20 mouse cellular contexts compared by ENCODE assay signal in genomic region chr10:119463793-119464192, GRCm38 (mm10). TPM values are rescaled to one million over a fixed set of nuclear protein-coding genes. Genes with fewer than 3 reads are reported as not detected.
"Had no signal": no experiment of that assay in that cellular context is flagged by ENCODE, and none has a peak within 500 bp of the region (broad histone marks: within the 10 kb centered on the region; RNA-seq: fewer than 3 reads in every experiment).

No protein-coding gene starts in this region.

- ATAC-seq: lung, postnatal 0 days; midbrain, embryonic 15.5 days had no signal

- H3K4me3 ChIP-seq: kidney, embryonic 15.5 days; left cerebral cortex, adult 2 months; liver, embryonic 13.5 days; midbrain, embryonic 12.5 days; midbrain, embryonic 15.5 days; myocyte; neural tube, embryonic 13.5 days; stomach, embryonic 15.5 days had no signal

- H3K9me3 ChIP-seq: kidney, embryonic 15.5 days; liver, embryonic 13.5 days; midbrain, embryonic 12.5 days; midbrain, embryonic 15.5 days; neural tube, embryonic 13.5 days; stomach, embryonic 15.5 days had no signal

- H3K36me3 ChIP-seq: kidney, embryonic 15.5 days; liver, embryonic 13.5 days; midbrain, embryonic 12.5 days; midbrain, embryonic 15.5 days; neural tube, embryonic 13.5 days; stomach, embryonic 15.5 days had no signal

- H3K27me3 ChIP-seq: kidney, embryonic 15.5 days; liver, embryonic 13.5 days; midbrain, embryonic 12.5 days; midbrain, embryonic 15.5 days; neural tube, embryonic 13.5 days; stomach, embryonic 15.5 days had no signal

- DNase-seq: kidney, postnatal 10 days; kidney, postnatal 36 days; layer of hippocampus, postnatal 36 days; liver, embryonic 13.5 days; lung, embryonic 14.5 days; retina, postnatal 1 day; right cerebral cortex, postnatal 25 days; spleen, adult 18-20 months; thymus, postnatal 25 days had no signal

- H3K27ac ChIP-seq: kidney, embryonic 15.5 days; left cerebral cortex, adult 2 months; liver, embryonic 13.5 days; macrophage; midbrain, embryonic 12.5 days; midbrain, embryonic 15.5 days; neural tube, embryonic 13.5 days; stomach, embryonic 15.5 days had no signal

- H3K9ac ChIP-seq: kidney, embryonic 15.5 days; liver, embryonic 13.5 days; lung, embryonic 14.5 days; midbrain, embryonic 12.5 days; midbrain, embryonic 15.5 days; neural tube, embryonic 13.5 days; stomach, embryonic 15.5 days had no signal

- H3K4me2 ChIP-seq: kidney, embryonic 15.5 days; liver, embryonic 13.5 days; lung, embryonic 14.5 days; midbrain, embryonic 12.5 days; midbrain, embryonic 15.5 days; neural tube, embryonic 13.5 days; stomach, embryonic 15.5 days had no signal

- H3K4me1 ChIP-seq: liver, embryonic 13.5 days; midbrain, embryonic 12.5 days; midbrain, embryonic 15.5 days; stomach, embryonic 15.5 days had no signal

RNA-seq across cellular contexts. Expression of gene Grip1, which starts 10.2 kb away (rescaled TPM):
- total RNA-seq: megakaryocyte, adult 5-6 weeks; neutrophil, adult 5-6 weeks had no signal
- polyA plus RNA-seq: macrophage had no signal
